Mouse (Mus musculus) C2C12 (cell line): ENCODE results near the gene Slc11a2.

Experiments used
- CEBPB ChIP-seq: IDR thresholded peaks from one replicate; pipeline ENCODE4 v1.6.1; 2011; ENCODE audit warnings: low read depth, mild to moderate bottlenecking, control low read depth, moderate library complexity
- CTCF ChIP-seq: IDR thresholded peaks from one replicate; pipeline ENCODE4 v1.5.1; 2011; ENCODE audit not compliant: control insufficient read depth, insufficient read depth, insufficient read length
- MAX ChIP-seq: IDR thresholded peaks from one replicate; pipeline ENCODE4 v1.6.1; 2011; ENCODE audit warnings: mild to moderate bottlenecking, control low read depth
- MYOD1 ChIP-seq: IDR thresholded peaks from one replicate; pipeline ENCODE4 v1.6.1; 2011; ENCODE audit warnings: low read depth; ENCODE audit not compliant: control insufficient read depth, insufficient read length
- MYOG ChIP-seq: IDR thresholded peaks from one replicate; pipeline ENCODE4 v1.6.1; 2011; ENCODE audit not compliant: control insufficient read depth, insufficient read length; ENCODE audit errors: extremely low read depth

GRCm38 (mm10) chr15:100410918-100411672 lies 13.8 kb downstream of the Slc11a2 start:
- no peak for TF ChIP-seq CTCF
- TF ChIP-seq MAX, result peak; percentile 44
- TF ChIP-seq MYOD1, result no peak
- no peak for TF ChIP-seq MYOG
- TF ChIP-seq CEBPB, result no peak
